Mouse (Mus musculus) G1E (cell line): Measurements from ENCODE around the gene Ldlrad3.
A peak's percentile ranks its signal among the peaks of the same experiment; 100 is the strongest.

Experiments used
- CTCF ChIP-seq: IDR thresholded peaks from 2 replicates; pipeline ENCODE4 v1.5.1; 2012; ENCODE audit warnings: low read depth, low read length, inconsistent platforms, mixed read lengths
- GATA1 ChIP-seq: IDR thresholded peaks from 2 replicates; pipeline ENCODE4 v1.6.1; 2012; ENCODE audit warnings: borderline replicate concordance, low read length, inconsistent platforms, mixed read lengths
- POLR2AphosphoS5 ChIP-seq: IDR thresholded peaks from 2 replicates; pipeline ENCODE4 v1.6.1; 2012; ENCODE audit warnings: low read depth, low read length, inconsistent platforms; ENCODE audit not compliant: insufficient replicate concordance
- TAL1 ChIP-seq: conservative IDR thresholded peaks from 2 replicates; pipeline ENCODE4 v1.6.1; 2012; ENCODE audit warnings: low read depth, low read length, inconsistent platforms, mixed read lengths

DNA sequence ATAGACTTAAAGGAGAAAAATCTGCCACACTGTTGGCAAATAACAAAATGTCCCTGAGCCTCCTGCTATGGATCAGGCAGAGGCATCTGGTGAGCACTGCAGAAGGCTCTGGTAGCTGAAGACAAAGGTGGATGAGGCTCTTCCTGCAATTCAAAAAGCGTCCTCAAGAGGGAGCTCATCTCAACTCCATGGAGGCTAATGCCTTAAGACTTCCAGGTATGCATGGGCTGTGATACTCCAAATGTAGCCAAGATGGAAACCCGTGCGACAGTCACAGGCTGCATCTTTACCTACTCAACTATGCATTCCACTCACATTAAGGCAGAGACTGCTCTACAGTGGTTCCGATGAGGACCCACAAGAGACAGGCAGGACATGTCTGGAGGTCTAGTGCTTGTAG, 108.6 kb downstream of the Ldlrad3 start:
- TF ChIP-seq CTCF (peak; percentile 64), GATA1 (no peak), POLR2AphosphoS5 (no peak), TAL1 (no peak)
